Mouse (Mus musculus): ENCODE measurements around the gene Nfib. TPM values are rescaled to one million over a fixed set of nuclear protein-coding genes. Genes with fewer than 3 reads are reported as not detected.

Gene Nfib
- polyA plus RNA-seq, 2 experiments: 1.7 to 2.6 TPM

DNA sequence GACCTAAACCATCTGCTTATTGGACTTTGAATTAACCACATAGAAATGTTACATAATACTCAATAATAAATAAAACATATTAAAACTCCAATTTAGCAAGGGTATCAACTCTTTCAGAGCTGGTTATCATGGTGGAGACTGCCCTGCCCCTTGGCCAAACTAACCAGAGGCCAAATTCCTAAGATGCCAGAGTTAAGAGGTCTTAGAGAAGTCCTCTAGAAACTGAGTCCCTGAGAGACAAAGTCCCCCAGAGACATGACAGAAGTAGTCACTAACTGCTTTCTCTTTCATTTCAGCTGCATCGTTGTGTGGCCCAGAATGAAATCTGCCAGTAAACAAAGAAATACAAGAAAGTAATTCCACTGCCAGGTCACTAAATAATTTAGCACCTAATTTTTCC is 221.7 kb downstream of the Nfib start:
- no peak overlapping the region for H3K4me2 ChIP-seq (ENCODE audit: low read depth)
- H3K27me3 ChIP-seq (ENCODE audit: control insufficient read depth, insufficient read depth, low read length): no peaks in the 10 kb centered on the region
- no peaks in the 10 kb centered on the region for H3K36me3 ChIP-seq (replicated peaks; ENCODE audit: control insufficient read depth, insufficient read depth, low read depth)
- WGBS (ENCODE audit: insufficient replicate concordance): 71% methylated on average over 1 of the region's 1 CpGs
- DNase-seq (ENCODE audit: low read depth in 3 of 3, low spot score in 3 of 3) (no peak), ATAC-seq (ENCODE audit: insufficient read depth) (no peak)
- H3K9me3 ChIP-seq (ENCODE audit: control insufficient read depth, low read length): no peaks in the 10 kb centered on the region
- H3K27ac ChIP-seq: no peak overlapping the region
- H3K9ac ChIP-seq (replicated peaks): no peak overlapping the region
- peaks cover 0 to 5% of the 10 kb centered on the region in 2 experiments; a peak in 1 of 4 replicates for H3K4me1 ChIP-seq (replicated peaks; ENCODE audit: control insufficient read depth in 2 of 2, insufficient read depth in 2 of 2, low read length in 1 of 2)
- TF ChIP-seq CTCF (IDR thresholded peaks at IDR 0.05; ENCODE audit: low read depth) (no peak), EP300 (IDR thresholded peaks at IDR 0.05; ENCODE audit: low read depth) (no peak)
- H3K4me3 ChIP-seq (ENCODE audit: insufficient read depth in 1 of 2, low read depth in 2 of 2, low read length in 2 of 2): no peak overlapping the region

DNA sequence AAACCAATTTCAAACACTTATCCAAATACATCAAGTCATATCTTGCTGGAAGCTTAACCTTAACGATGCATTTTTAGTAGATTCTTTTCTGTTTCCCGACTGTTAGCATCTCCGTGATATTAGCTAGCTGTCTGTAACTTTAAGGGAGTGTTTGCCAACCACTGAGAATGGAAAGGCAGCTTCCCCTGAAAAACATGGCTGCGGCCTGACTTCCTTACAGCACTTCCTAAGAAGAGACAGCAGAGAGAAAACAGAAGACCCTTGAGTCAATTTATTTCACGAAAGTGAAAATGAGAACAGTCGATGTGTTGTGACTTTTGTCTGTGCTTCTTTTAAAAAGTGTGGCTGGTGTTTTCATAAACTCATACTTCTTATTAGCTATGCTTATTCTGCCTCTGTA is 222.3 kb downstream of the Nfib start:
- Histone ChIP-seq H3K27ac (no peak overlapping the region), H3K4me3 (ENCODE audit: insufficient read depth in 1 of 2, low read depth in 2 of 2, low read length in 2 of 2) (no peak overlapping the region), H3K9ac (replicated peaks) (no peak overlapping the region), H3K27me3 (ENCODE audit: control insufficient read depth, insufficient read depth, low read length) (no peaks in the 10 kb centered on the region), H3K4me1 (replicated peaks; ENCODE audit: control insufficient read depth in 2 of 2, insufficient read depth in 2 of 2, low read length in 1 of 2) (peaks cover 0 to 8% of the 10 kb centered on the region in 2 experiments; a peak in 1 of 4 replicates), H3K9me3 (ENCODE audit: control insufficient read depth, low read length) (no peaks in the 10 kb centered on the region), H3K36me3 (replicated peaks; ENCODE audit: control insufficient read depth, insufficient read depth, low read depth) (no peaks in the 10 kb centered on the region), H3K4me2 (ENCODE audit: low read depth) (no peak overlapping the region)
- ATAC-seq (ENCODE audit: insufficient read depth) (no peak), DNase-seq (ENCODE audit: low read depth in 3 of 3, low spot score in 3 of 3) (no peak)
- WGBS (ENCODE audit: insufficient replicate concordance): 52% methylated on average over 6 of the region's 6 CpGs
- no peak for TF ChIP-seq CTCF (IDR thresholded peaks at IDR 0.05; ENCODE audit: low read depth)
- no peak for TF ChIP-seq EP300 (IDR thresholded peaks at IDR 0.05; ENCODE audit: low read depth)

GRCm38 (mm10) chr4:82480635-82481034 is 224.9 kb downstream of the Nfib start:
- 71% methylated on average over 9 of the region's 9 CpGs for WGBS (ENCODE audit: insufficient replicate concordance)
- Histone ChIP-seq H3K4me1 (replicated peaks; ENCODE audit: control insufficient read depth in 2 of 2, insufficient read depth in 2 of 2, low read length in 1 of 2) (peaks cover 0 to 14% of the 10 kb centered on the region in 2 experiments; a peak in 2 of 4 replicates), H3K9me3 (ENCODE audit: control insufficient read depth, low read length) (no peaks in the 10 kb centered on the region), H3K36me3 (replicated peaks; ENCODE audit: control insufficient read depth, insufficient read depth, low read depth) (no peaks in the 10 kb centered on the region), H3K27me3 (ENCODE audit: control insufficient read depth, insufficient read depth, low read length) (no peaks in the 10 kb centered on the region), H3K4me3 (ENCODE audit: insufficient read depth in 1 of 2, low read depth in 2 of 2, low read length in 2 of 2) (no peak overlapping the region), H3K9ac (replicated peaks) (no peak overlapping the region), H3K4me2 (ENCODE audit: low read depth) (no peak overlapping the region), H3K27ac (no peak overlapping the region)
- ATAC-seq (ENCODE audit: insufficient read depth) (no peak), DNase-seq (ENCODE audit: low read depth in 3 of 3, low spot score in 3 of 3) (no peak)
- no peak for TF ChIP-seq EP300 (IDR thresholded peaks at IDR 0.05; ENCODE audit: low read depth)
- no peak for TF ChIP-seq CTCF (IDR thresholded peaks at IDR 0.05; ENCODE audit: low read depth)

DNA sequence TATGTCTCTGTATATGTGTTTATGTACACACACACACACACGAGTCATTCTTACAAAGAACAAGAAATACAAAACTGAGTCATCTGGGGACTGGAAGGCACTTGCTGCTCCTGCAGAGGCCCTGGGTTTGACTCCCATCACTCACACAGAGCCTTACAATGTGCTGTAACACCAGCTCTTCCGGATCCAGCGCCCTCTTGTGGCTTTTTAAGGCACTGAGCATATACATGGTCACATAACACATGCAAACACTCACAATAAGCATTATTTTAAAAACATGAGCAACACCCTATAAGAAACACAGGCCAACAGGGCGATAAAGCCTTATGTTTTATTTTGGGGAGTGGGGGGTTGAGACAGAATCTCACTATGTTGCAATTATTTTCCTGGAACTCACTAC is 226.2 kb downstream of the Nfib start:
- no peak overlapping the region for H3K9ac ChIP-seq (replicated peaks)
- H3K27me3 ChIP-seq (ENCODE audit: control insufficient read depth, insufficient read depth, low read length): no peaks in the 10 kb centered on the region
- H3K4me2 ChIP-seq (ENCODE audit: low read depth): no peak overlapping the region
- no peaks in the 10 kb centered on the region for H3K36me3 ChIP-seq (replicated peaks; ENCODE audit: control insufficient read depth, insufficient read depth, low read depth)
- TF ChIP-seq CTCF (IDR thresholded peaks at IDR 0.05; ENCODE audit: low read depth): peak; percentile 23; the same call in 1 of the 2 replicates
- no peak for TF ChIP-seq EP300 (IDR thresholded peaks at IDR 0.05; ENCODE audit: low read depth)
- H3K27ac ChIP-seq: no peak overlapping the region
- no peak for ATAC-seq (ENCODE audit: insufficient read depth)
- no peaks in the 10 kb centered on the region for H3K9me3 ChIP-seq (ENCODE audit: control insufficient read depth, low read length)
- peaks cover 0 to 13% of the 10 kb centered on the region in 2 experiments; a peak in 2 of 4 replicates for H3K4me1 ChIP-seq (replicated peaks; ENCODE audit: control insufficient read depth in 2 of 2, insufficient read depth in 2 of 2, low read length in 1 of 2)
- 40% methylated on average over 4 of the region's 4 CpGs for WGBS (ENCODE audit: insufficient replicate concordance)
- no peak for DNase-seq (ENCODE audit: low read depth in 3 of 3, low spot score in 3 of 3)
- H3K4me3 ChIP-seq (ENCODE audit: insufficient read depth in 1 of 2, low read depth in 2 of 2, low read length in 2 of 2): no peak overlapping the region

GRCm38 (mm10) chr4:82477742-82478141 is 227.8 kb downstream of the Nfib start:
- Histone ChIP-seq H3K9me3 (ENCODE audit: control insufficient read depth, low read length) (no peaks in the 10 kb centered on the region), H3K36me3 (replicated peaks; ENCODE audit: control insufficient read depth, insufficient read depth, low read depth) (no peaks in the 10 kb centered on the region), H3K27ac (no peak overlapping the region), H3K27me3 (ENCODE audit: control insufficient read depth, insufficient read depth, low read length) (no peaks in the 10 kb centered on the region), H3K4me1 (replicated peaks; ENCODE audit: control insufficient read depth in 2 of 2, insufficient read depth in 2 of 2, low read length in 1 of 2) (peaks cover 0 to 11% of the 10 kb centered on the region in 2 experiments; a peak in 2 of 4 replicates), H3K9ac (replicated peaks) (no peak overlapping the region), H3K4me2 (ENCODE audit: low read depth) (no peak overlapping the region), H3K4me3 (ENCODE audit: insufficient read depth in 1 of 2, low read depth in 2 of 2, low read length in 2 of 2) (no peak overlapping the region)
- ATAC-seq (ENCODE audit: insufficient read depth) (no peak), DNase-seq (ENCODE audit: low read depth in 3 of 3, low spot score in 3 of 3) (no peak)
- WGBS (ENCODE audit: insufficient replicate concordance): 47% methylated on average over 2 of the region's 2 CpGs
- TF ChIP-seq EP300 (IDR thresholded peaks at IDR 0.05; ENCODE audit: low read depth) (no peak), CTCF (IDR thresholded peaks at IDR 0.05; ENCODE audit: low read depth) (no peak)

Measured in liver, embryonic 14.5 days (tissue).